Mouse (Mus musculus) lung, postnatal 0 days (tissue): ENCODE measurements around the gene Cdhr3. TPM values are rescaled to one million over a fixed set of nuclear protein-coding genes. Genes with fewer than 3 reads are reported as not detected.

Experiments used
- ATAC-seq: fragments of 200-750 bp; cut with Nextera tagmentation; 2 replicates; pipeline ENCODE4 v1.8.0; 2017; ENCODE audit warnings: moderate library complexity
- DNase-seq: peaks from one replicate; pipeline ENCODE4 v3.0.0-alpha.2; 2016; ENCODE audit warnings: low spot score
- H3K27ac ChIP-seq: fragments of 300-500 bp; sonication (generic); 2 replicates; pipeline ENCODE4 v1.5.1; 2014; ENCODE audit warnings: antibody characterized with exemption, mild to moderate bottlenecking, low read length, mixed read lengths
- H3K27me3 ChIP-seq: fragments of 300-500 bp; sonication (generic); replicated peaks from 2 replicates; pipeline ENCODE4 v1.6.1; 2014; ENCODE audit warnings: low read length, mixed read lengths; ENCODE audit not compliant: insufficient read depth
- H3K36me3 ChIP-seq: fragments of 300-500 bp; sonication (generic); 2 replicates; pipeline ENCODE4 v1.6.1; 2014; ENCODE audit warnings: low read length, mixed read lengths; ENCODE audit not compliant: insufficient read depth
- H3K4me1 ChIP-seq: fragments of 300-500 bp; sonication (generic); 2 replicates; pipeline ENCODE4 v1.6.1; 2014; ENCODE audit warnings: antibody characterized with exemption, low read depth, low read length, mixed read lengths; ENCODE audit not compliant: insufficient read depth
- H3K4me2 ChIP-seq: fragments of 300-500 bp; sonication (generic); replicated peaks from 2 replicates; pipeline ENCODE4 v1.6.1; 2014; ENCODE audit warnings: low read depth, mild to moderate bottlenecking, low read length, moderate library complexity, mixed read lengths
- H3K4me3 ChIP-seq: fragments of 300-500 bp; sonication (generic); 2 replicates; pipeline ENCODE4 v1.5.1; 2014; ENCODE audit warnings: low read depth, low read length
- H3K9ac ChIP-seq: fragments of 300-500 bp; sonication (generic); replicated peaks from 2 replicates; pipeline ENCODE4 v1.6.1; 2014; ENCODE audit warnings: low read depth, mild to moderate bottlenecking
- H3K9me3 ChIP-seq: fragments of 300-500 bp; sonication (generic); 2 replicates; pipeline ENCODE4 v1.6.1; 2016; ENCODE audit warnings: low read length, mixed read lengths
- CTCF ChIP-seq: IDR thresholded peaks from 2 replicates; pipeline ENCODE4 v1.5.1; 2016; ENCODE audit warnings: antibody characterized with exemption, mild to moderate bottlenecking
- EP300 ChIP-seq: IDR thresholded peaks from 2 replicates; pipeline ENCODE4 v1.6.1; 2016; ENCODE audit warnings: antibody characterized with exemption, mild to moderate bottlenecking, control low read depth
- WGBS: fragments of 180-500 bp; shearing (Covaris S2); extraction: QIAGEN DNeasy Blood & Tissue Kit; methylation state at CpG from one replicate; pipeline ENCODE4 v1.1.7; 2014; 5-methylcytosine and 5-hydroxymethylcytosine counted together
- polyA plus RNA-seq: library from polyadenylated mRNA; unstranded; fragments of >200 nt; fragmentation: Nextera tagmentation; extraction: Ambion mirVana; gene quantifications from 2 replicates; pipeline ENCODE4 v1.2.1, GENCODE M21; 2015

Cdhr3 gene
- 5.6 and 6.5 TPM in 2 replicates for polyA plus RNA-seq

GRCm38 (mm10) chr12:33092775-33093174, at the start of gene Cdhr3:
Gene Cdhr3, minus strand, starts transcription at chr12:33092875.
- Histone ChIP-seq H3K27ac (no peak within 1 kb of the TSS), H3K4me2 (no peak within 1 kb of the TSS), H3K36me3 (no peaks in the 10 kb centered on the region), H3K9ac (no peak within 1 kb of the TSS), H3K4me1 (no peaks in the 10 kb centered on the region), H3K4me3 (no peak within 1 kb of the TSS), H3K27me3 (no peaks in the 10 kb centered on the region), H3K9me3 (no peaks in the 10 kb centered on the region)
- DNase-seq (no peak), ATAC-seq (no peak)
- 59% methylated on average over 6 of the region's 6 CpGs for WGBS
- no peak for TF ChIP-seq EP300
- no peak for TF ChIP-seq CTCF

- Histone ChIP-seq H3K4me1 (no peaks in the 10 kb centered on the region), H3K9ac (no peak overlapping the region), H3K36me3 (0 out of 2 replicates have a peak, but pooled peaks cover 3% of the 10 kb centered on the region), H3K4me2 (no peak overlapping the region), H3K4me3 (no peak overlapping the region), H3K27me3 (no peaks in the 10 kb centered on the region), H3K9me3 (no peaks in the 10 kb centered on the region), H3K27ac (no peak overlapping the region)
- ATAC-seq (no peak), DNase-seq (no peak)
- WGBS: 62% methylated on average over 3 of the region's 3 CpGs
- TF ChIP-seq CTCF: no peak
- TF ChIP-seq EP300: no peak
Observed at GRCm38 (mm10) chr12:33139083-33139482, 46.4 kb upstream of the Cdhr3 start.

- no peaks in the 10 kb centered on the region for H3K27me3 ChIP-seq
- H3K27ac ChIP-seq: no peak overlapping the region
- no peaks in the 10 kb centered on the region for H3K4me1 ChIP-seq
- no peak overlapping the region for H3K9ac ChIP-seq
- H3K4me2 ChIP-seq: no peak overlapping the region
- ATAC-seq (no peak), DNase-seq (no peak)
- H3K9me3 ChIP-seq: no peaks in the 10 kb centered on the region
- no peak overlapping the region for H3K4me3 ChIP-seq
- H3K36me3 ChIP-seq: 0 out of 2 replicates have a peak, but pooled peaks cover 3% of the 10 kb centered on the region
- TF ChIP-seq CTCF: no peak
- TF ChIP-seq EP300: no peak
- WGBS: 71% methylated on average over 1 of the region's 1 CpGs
Observed at GRCm38 (mm10) chr12:33137857-33138256, 45.2 kb upstream of the Cdhr3 start.

GRCm38 (mm10) chr12:33131796-33132195, 39.1 kb upstream of the Cdhr3 start:
- no peak overlapping the region for H3K4me3 ChIP-seq
- ATAC-seq: no peak
- no peak for DNase-seq
- no peak overlapping the region for H3K4me2 ChIP-seq
- WGBS: 45% methylated on average over 7 of the region's 7 CpGs
- no peaks in the 10 kb centered on the region for H3K4me1 ChIP-seq
- no peak overlapping the region for H3K9ac ChIP-seq
- no peaks in the 10 kb centered on the region for H3K36me3 ChIP-seq
- no peaks in the 10 kb centered on the region for H3K9me3 ChIP-seq
- H3K27me3 ChIP-seq: no peaks in the 10 kb centered on the region
- no peak for TF ChIP-seq CTCF
- no peak for TF ChIP-seq EP300
- H3K27ac ChIP-seq: no peak overlapping the region

- ATAC-seq: no peak
- Histone ChIP-seq H3K4me1 (no peaks in the 10 kb centered on the region), H3K4me2 (no peak overlapping the region), H3K36me3 (no peaks in the 10 kb centered on the region), H3K27ac (no peak overlapping the region), H3K9ac (no peak overlapping the region), H3K4me3 (no peak overlapping the region), H3K9me3 (no peaks in the 10 kb centered on the region), H3K27me3 (no peaks in the 10 kb centered on the region)
- whole genome bisulfite sequencing: 43% methylated on average over 8 of the region's 8 CpGs
- no peak for DNase-seq
- TF ChIP-seq CTCF (no peak), EP300 (no peak)
Observed at GRCm38 (mm10) chr12:33130401-33130800, 37.7 kb upstream of the Cdhr3 start.

GRCm38 (mm10) chr12:33129410-33129809, 36.7 kb upstream of the Cdhr3 start:
- TF ChIP-seq CTCF (no peak), EP300 (no peak)
- no peaks in the 10 kb centered on the region for H3K9me3 ChIP-seq
- H3K4me1 ChIP-seq: no peaks in the 10 kb centered on the region
- H3K27ac ChIP-seq: no peak overlapping the region
- 13% methylated on average over 4 of the region's 4 CpGs for WGBS
- H3K36me3 ChIP-seq: no peaks in the 10 kb centered on the region
- H3K27me3 ChIP-seq: no peaks in the 10 kb centered on the region
- no peak for DNase-seq
- ATAC-seq: no peak
- H3K9ac ChIP-seq: no peak overlapping the region
- H3K4me2 ChIP-seq: no peak overlapping the region
- H3K4me3 ChIP-seq: no peak overlapping the region

- Histone ChIP-seq H3K27ac (no peak overlapping the region), H3K4me3 (no peak overlapping the region), H3K9me3 (no peaks in the 10 kb centered on the region), H3K4me1 (no peaks in the 10 kb centered on the region), H3K4me2 (no peak overlapping the region), H3K36me3 (no peaks in the 10 kb centered on the region), H3K27me3 (no peaks in the 10 kb centered on the region), H3K9ac (no peak overlapping the region)
- TF ChIP-seq EP300: no peak
- DNase-seq: no peak
- 43% methylated on average over 7 of the region's 7 CpGs for WGBS
- ATAC-seq: no peak
Observed at GRCm38 (mm10) chr12:33128702-33129101, 36.0 kb upstream of the Cdhr3 start.
